Mouse (Mus musculus) embryonic facial prominence, embryonic 11.5 days (tissue): ENCODE data around the gene Chst3. TPM values are rescaled to one million over a fixed set of nuclear protein-coding genes. Genes with fewer than 3 reads are reported as not detected.
"Not testable (repeated sequence)": the region's sequence is repeated elsewhere in the genome, so short reads cannot be mapped to it uniquely, and the experiment has no call there.

ENCODE experiments used
- ATAC-seq: fragments of 200-750 bp; cut with Nextera tagmentation; replicated peaks from 2 replicates; pipeline ENCODE4 v1.8.0; 2017; ENCODE audit warnings: low read depth; ENCODE audit not compliant: insufficient number of reproducible peaks, low FRiP score, low TSS enrichment
- DNase-seq: peaks from one replicate; pipeline ENCODE4 v3.0.0-alpha.2; 2015; ENCODE audit warnings: low spot score
- H3K27ac ChIP-seq: fragments of 300-500 bp; sonication (generic); replicated peaks from 2 replicates; pipeline ENCODE4 v1.5.1; 2014; ENCODE audit warnings: mild to moderate bottlenecking, low read depth, low read length, control low read depth
- H3K27me3 ChIP-seq: fragments of 300-500 bp; sonication (generic); 2 replicates; pipeline ENCODE4 v1.6.1; 2014; ENCODE audit warnings: mild to moderate bottlenecking, low read length, moderate library complexity, mixed read lengths; ENCODE audit not compliant: control insufficient read depth, insufficient read depth
- H3K36me3 ChIP-seq: fragments of 300-500 bp; sonication (generic); replicated peaks from 2 replicates; pipeline ENCODE4 v1.6.1; 2014; ENCODE audit warnings: low read depth, mild to moderate bottlenecking, low read length, moderate library complexity, mixed read lengths; ENCODE audit not compliant: control insufficient read depth, insufficient read depth
- H3K4me1 ChIP-seq: fragments of 300-500 bp; sonication (generic); 2 replicates; pipeline ENCODE4 v1.6.1; 2014; ENCODE audit warnings: low read length, mixed read lengths; ENCODE audit not compliant: control insufficient read depth, insufficient read depth
- H3K4me2 ChIP-seq: fragments of 300-500 bp; sonication (generic); 2 replicates; pipeline ENCODE4 v1.6.1; 2014; ENCODE audit warnings: low read depth, mild to moderate bottlenecking, control low read depth, low read length, moderate library complexity
- H3K4me3 ChIP-seq: fragments of 300-500 bp; sonication (generic); 2 replicates; pipeline ENCODE4 v1.5.1; 2014; ENCODE audit warnings: low read depth, low read length, control low read depth
- H3K9ac ChIP-seq: fragments of 300-500 bp; sonication (generic); replicated peaks from 2 replicates; pipeline ENCODE4 v1.6.1; 2014; ENCODE audit warnings: mild to moderate bottlenecking, control low read depth, low read length
- H3K9me3 ChIP-seq: fragments of 300-500 bp; sonication (generic); replicated peaks from 2 replicates; pipeline ENCODE4 v1.6.1; 2016; ENCODE audit warnings: mild to moderate bottlenecking, low read length, inconsistent platforms, mixed read lengths; ENCODE audit not compliant: control insufficient read depth
- WGBS: fragments of 180-500 bp; shearing (Covaris S2); extraction: QIAGEN DNeasy Blood & Tissue Kit; methylation state at CpG from one replicate; pipeline ENCODE4 v1.1.7; 2014; 5-methylcytosine and 5-hydroxymethylcytosine counted together
- polyA plus RNA-seq: library from polyadenylated mRNA; unstranded; fragments of >200 nt; fragmentation: Nextera tagmentation; extraction: Ambion mirVana; gene quantifications from 2 replicates; pipeline ENCODE4 v1.2.1, GENCODE M21; 2014

Chst3 gene
- polyA plus RNA-seq, 1 experiment from 2014 or later, result 0.86 TPM

- no peak for ATAC-seq
- Histone ChIP-seq H3K4me1 (no peaks in the 10 kb centered on the region), H3K27ac (no peak overlapping the region)
Observed at GRCm38 (mm10) chr10:60260557-60261294, 41.7 kb upstream of the Chst3 start.

GRCm38 (mm10) chr10:60257261-60257825, 38.3 kb upstream of the Chst3 start:
- Histone ChIP-seq H3K9me3 (no peaks in the 10 kb centered on the region), H3K9ac (no peak overlapping the region), H3K4me3 (no peak overlapping the region), H3K27ac (no peak overlapping the region), H3K4me1 (no peaks in the 10 kb centered on the region), H3K4me2 (no peak overlapping the region), H3K36me3 (no peaks in the 10 kb centered on the region), H3K27me3 (no peaks in the 10 kb centered on the region)
- ATAC-seq (no peak), DNase-seq (no peak)
- WGBS, result 62% methylated on average over 16 of the region's 16 CpGs

More at GRCm38 (mm10) chr10:60260557-60261294, 41.7 kb upstream of the Chst3 start:
- no peak overlapping the region for H3K4me2 ChIP-seq
- no peak for DNase-seq
- H3K27me3 ChIP-seq, result no peaks in the 10 kb centered on the region
- no peaks in the 10 kb centered on the region for H3K36me3 ChIP-seq
- no peaks in the 10 kb centered on the region for H3K9me3 ChIP-seq
- H3K9ac ChIP-seq, result no peak overlapping the region
- no peak overlapping the region for H3K4me3 ChIP-seq
- WGBS, result 87% methylated on average over 5 of the region's 5 CpGs

DNA sequence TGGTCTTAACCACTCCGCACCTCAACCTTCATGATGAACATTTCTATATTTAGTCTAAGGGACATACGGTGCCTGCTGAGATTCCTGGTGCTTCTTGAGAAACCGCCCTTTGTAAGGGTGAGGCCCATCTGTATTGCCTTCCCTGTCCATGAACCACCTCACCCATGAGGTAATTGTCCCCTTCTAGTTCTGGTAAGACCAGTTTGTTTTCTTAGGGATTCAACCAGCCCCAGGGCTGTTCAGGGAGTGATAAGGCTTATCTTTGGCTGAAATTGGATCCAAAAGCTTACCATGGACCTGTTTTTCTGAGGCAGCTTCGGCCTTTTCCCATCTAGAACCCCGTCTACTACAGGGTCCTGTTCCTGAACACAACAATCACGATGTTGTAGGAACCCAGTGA, 37.0 kb upstream of the Chst3 start:
- Histone ChIP-seq H3K9me3 (no peaks in the 10 kb centered on the region), H3K4me3 (no peak overlapping the region), H3K4me1 (no peaks in the 10 kb centered on the region), H3K27ac (no peak overlapping the region), H3K4me2 (no peak overlapping the region), H3K27me3 (no peaks in the 10 kb centered on the region), H3K9ac (no peak overlapping the region), H3K36me3 (no peaks in the 10 kb centered on the region)
- DNase-seq, result no peak
- ATAC-seq, result no peak
- 79% methylated on average over 6 of the region's 6 CpGs for WGBS

DNA sequence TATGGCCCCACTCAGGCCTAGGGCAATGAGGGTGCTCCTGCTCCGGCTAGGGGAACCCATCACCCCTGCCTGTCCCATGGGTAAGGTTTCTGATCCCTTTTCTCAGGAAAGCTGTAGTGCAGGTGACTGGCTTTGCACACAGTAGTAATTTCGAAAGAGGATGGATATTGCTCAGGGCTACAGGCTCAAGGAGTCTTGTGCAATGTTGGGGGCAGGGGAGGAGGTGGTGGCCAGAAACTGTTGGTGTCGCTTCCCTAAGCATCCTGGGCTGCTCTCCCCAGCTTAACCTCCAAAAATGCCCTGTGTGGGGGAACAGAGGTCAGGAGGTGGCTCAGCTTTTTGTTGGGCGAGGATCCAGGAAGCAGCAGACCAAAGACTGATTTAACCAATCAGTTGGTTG, 33.5 kb upstream of the Chst3 start:
- no peak overlapping the region for H3K4me3 ChIP-seq
- no peaks in the 10 kb centered on the region for H3K36me3 ChIP-seq
- H3K9me3 ChIP-seq, result no peaks in the 10 kb centered on the region
- WGBS, result 68% methylated on average over 4 of the region's 4 CpGs
- H3K27ac ChIP-seq, result no peak overlapping the region
- H3K4me2 ChIP-seq, result no peak overlapping the region
- H3K27me3 ChIP-seq, result no peaks in the 10 kb centered on the region
- ATAC-seq (no peak), DNase-seq (no peak)
- no peak overlapping the region for H3K9ac ChIP-seq
- H3K4me1 ChIP-seq, result no peaks in the 10 kb centered on the region

DNA sequence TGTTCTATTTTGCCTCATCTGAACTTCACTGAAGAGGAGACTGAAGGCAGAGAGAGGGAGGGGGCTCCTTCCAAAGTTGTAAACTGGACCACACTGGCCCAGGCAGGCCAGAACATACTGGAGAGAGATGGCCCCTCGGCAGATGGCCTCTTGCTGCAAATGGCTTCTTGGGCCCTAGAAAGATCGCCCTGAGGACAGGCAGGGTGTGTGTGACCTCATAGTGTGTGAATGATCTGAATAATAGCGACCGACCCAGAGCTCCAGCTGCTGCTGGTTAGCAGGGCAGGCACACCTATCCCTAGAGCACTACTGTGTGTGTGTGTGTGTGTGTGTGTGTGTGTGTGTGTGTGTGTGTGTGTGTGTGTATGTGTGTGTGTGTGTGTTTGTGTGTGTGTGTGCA, 33.1 kb upstream of the Chst3 start:
- Histone ChIP-seq H3K36me3 (no peaks in the 10 kb centered on the region), H3K27me3 (no peaks in the 10 kb centered on the region), H3K9me3 (no peaks in the 10 kb centered on the region), H3K4me1 (no peaks in the 10 kb centered on the region), H3K27ac (no peak overlapping the region), H3K9ac (no peak overlapping the region), H3K4me2 (no peak overlapping the region), H3K4me3 (no peak overlapping the region)
- ATAC-seq, result no peak
- no peak for DNase-seq
- 75% methylated on average over 4 of the region's 4 CpGs for WGBS

GRCm38 (mm10) chr10:60250426-60250965, 31.4 kb upstream of the Chst3 start:
- ATAC-seq (no peak), DNase-seq (no peak)
- WGBS, result 79% methylated on average over 13 of the region's 13 CpGs
- H3K4me2 ChIP-seq, result no peak overlapping the region
- H3K9ac ChIP-seq, result no peak overlapping the region
- no peaks in the 10 kb centered on the region for H3K27me3 ChIP-seq
- no peak overlapping the region for H3K27ac ChIP-seq
- H3K36me3 ChIP-seq, result no peaks in the 10 kb centered on the region
- no peak overlapping the region for H3K4me3 ChIP-seq
- H3K4me1 ChIP-seq, result no peaks in the 10 kb centered on the region
- no peaks in the 10 kb centered on the region for H3K9me3 ChIP-seq

GRCm38 (mm10) chr10:60248345-60248744, 29.3 kb upstream of the Chst3 start:
- 90% methylated on average over 3 of the region's 3 CpGs for WGBS
- not testable (repeated sequence) for H3K27me3 ChIP-seq, H3K4me3 ChIP-seq, DNase-seq, ATAC-seq, H3K9me3 ChIP-seq, H3K4me2 ChIP-seq, H3K4me1 ChIP-seq, H3K9ac ChIP-seq, H3K36me3 ChIP-seq, H3K27ac ChIP-seq

GRCm38 (mm10) chr10:60246519-60246918, 27.5 kb upstream of the Chst3 start:
- WGBS, result 25% methylated on average over 5 of the region's 5 CpGs

More at GRCm38 (mm10) chr10:60246519-60246918, 27.5 kb upstream of the Chst3 start:
- Histone ChIP-seq H3K9ac (no peak overlapping the region), H3K27me3 (no peaks in the 10 kb centered on the region), H3K27ac (no peak overlapping the region), H3K4me3 (no peak overlapping the region), H3K9me3 (no peaks in the 10 kb centered on the region), H3K36me3 (no peaks in the 10 kb centered on the region), H3K4me1 (no peaks in the 10 kb centered on the region), H3K4me2 (no peak overlapping the region)
- ATAC-seq (no peak), DNase-seq (peak; percentile 74)
